12 mouse cellular contexts compared by ENCODE assay signal in genomic region chr10:111168305-111168704, GRCm38 (mm10). TPM values are rescaled to one million over a fixed set of nuclear protein-coding genes. Genes with fewer than 3 reads are reported as not detected.
DNase-seq lines count a peak whose midpoint lies in the region; ATAC-seq lines count a peak whose summit lies in the region.
"Had no signal": no experiment of that assay in that cellular context is flagged by ENCODE, and none has a peak within 500 bp of the region (broad histone marks: within the 10 kb centered on the region; RNA-seq: fewer than 3 reads in every experiment).

No protein-coding gene starts in this region.

- H3K27ac ChIP-seq in kidney, embryonic 15.5 days: no peak overlapping the region
- H3K27ac ChIP-seq in heart, embryonic 16.5 days (ENCODE audit: low read length): peak overlapping the region; percentile 92
- peak overlapping the region; percentile 93 for H3K27ac ChIP-seq in liver, embryonic 16.5 days (ENCODE audit: low read length)
- H3K27ac ChIP-seq in embryonic facial prominence, embryonic 10.5 days (replicated peaks): no peak overlapping the region
- H3K27ac ChIP-seq: hindbrain, embryonic 10.5 days; limb, embryonic 13.5 days had no signal

- 74% methylated on average over 3 of the region's 3 CpGs for WGBS in kidney, embryonic 15.5 days
- WGBS in heart, embryonic 16.5 days: 37% methylated on average over 3 of the region's 3 CpGs
- 34% methylated on average over 3 of the region's 3 CpGs for WGBS in liver, embryonic 16.5 days (ENCODE audit: insufficient replicate concordance)
- 90% methylated on average over 3 of the region's 3 CpGs for WGBS in embryonic facial prominence, embryonic 10.5 days

- no peak for ATAC-seq in kidney, embryonic 15.5 days (replicated peaks; ENCODE audit: low FRiP score)
- peak; percentile 10; the same call in 1 of the 2 replicates for ATAC-seq in heart, embryonic 16.5 days (replicated peaks; ENCODE audit: extremely low read depth, insufficient read depth, low FRiP score)
- ATAC-seq in liver, embryonic 16.5 days (ENCODE audit: low read depth): peak; percentile 44
- ATAC-seq: intestine, postnatal 0 days had no signal

- H3K9ac ChIP-seq in kidney, embryonic 15.5 days: no peak overlapping the region
- H3K9ac ChIP-seq in heart, embryonic 16.5 days (ENCODE audit: low read length): peak overlapping the region; percentile 60
- H3K9ac ChIP-seq in liver, embryonic 16.5 days (ENCODE audit: low read depth, low read length): peak overlapping the region; percentile 59
- H3K9ac ChIP-seq: limb, embryonic 13.5 days had no signal

- H3K27me3 ChIP-seq in kidney, embryonic 15.5 days: no peaks in the 10 kb centered on the region
- no peaks in the 10 kb centered on the region for H3K27me3 ChIP-seq in erythroblast, embryonic 14.5 days (ENCODE audit: control insufficient read depth)
- H3K27me3 ChIP-seq in heart, embryonic 16.5 days (ENCODE audit: control insufficient read depth, insufficient read depth, low read length): no peaks in the 10 kb centered on the region
- no peaks in the 10 kb centered on the region for H3K27me3 ChIP-seq in liver, embryonic 16.5 days (ENCODE audit: control insufficient read depth, insufficient read depth, low read depth, low read length)
- H3K27me3 ChIP-seq in embryonic facial prominence, embryonic 10.5 days (replicated peaks; ENCODE audit: low read depth, poor library complexity, severe bottlenecking): no peaks in the 10 kb centered on the region
- H3K27me3 ChIP-seq: limb, embryonic 13.5 days had no signal

- no peaks in the 10 kb centered on the region for H3K36me3 ChIP-seq in kidney, embryonic 15.5 days
- peaks cover 20% of the 10 kb centered on the region for H3K36me3 ChIP-seq in erythroblast, embryonic 14.5 days (ENCODE audit: control insufficient read depth)
- no peaks in the 10 kb centered on the region for H3K36me3 ChIP-seq in heart, embryonic 16.5 days (ENCODE audit: control insufficient read depth, insufficient read depth)
- H3K36me3 ChIP-seq in liver, embryonic 16.5 days (ENCODE audit: control insufficient read depth, insufficient read depth): no peaks in the 10 kb centered on the region
- H3K36me3 ChIP-seq in embryonic facial prominence, embryonic 10.5 days (replicated peaks): no peaks in the 10 kb centered on the region
- H3K36me3 ChIP-seq: hindbrain, embryonic 10.5 days; limb, embryonic 13.5 days had no signal

- no peak overlapping the region for H3K4me3 ChIP-seq in kidney, embryonic 15.5 days (replicated peaks)
- H3K4me3 ChIP-seq in erythroblast, embryonic 14.5 days (replicated peaks): peak overlapping the region; percentile 79
- H3K4me3 ChIP-seq in heart, embryonic 16.5 days (ENCODE audit: low read length): peak overlapping the region; percentile 41
- peak overlapping the region; percentile 58 for H3K4me3 ChIP-seq in liver, embryonic 16.5 days (ENCODE audit: low read depth, low read length)
- H3K4me3 ChIP-seq in embryonic facial prominence, embryonic 10.5 days: no peak overlapping the region
- H3K4me3 ChIP-seq: hindbrain, embryonic 10.5 days; limb, embryonic 13.5 days had no signal

- H3K9me3 ChIP-seq in kidney, embryonic 15.5 days (replicated peaks): no peaks in the 10 kb centered on the region
- no peaks in the 10 kb centered on the region for H3K9me3 ChIP-seq in erythroblast, embryonic 14.5 days (ENCODE audit: control insufficient read depth, low read length)
- H3K9me3 ChIP-seq in heart, embryonic 16.5 days (replicated peaks; ENCODE audit: control insufficient read depth, low read length): no peaks in the 10 kb centered on the region
- no peaks in the 10 kb centered on the region for H3K9me3 ChIP-seq in liver, embryonic 16.5 days (replicated peaks; ENCODE audit: control insufficient read depth, low read length)
- H3K9me3 ChIP-seq in embryonic facial prominence, embryonic 10.5 days: no peaks in the 10 kb centered on the region
- H3K9me3 ChIP-seq: hindbrain, embryonic 10.5 days; limb, embryonic 13.5 days had no signal

- H3K4me2 ChIP-seq in kidney, embryonic 15.5 days: no peak overlapping the region
- peak overlapping the region; percentile 58 for H3K4me2 ChIP-seq in heart, embryonic 16.5 days (ENCODE audit: low read depth, low read length)
- H3K4me2 ChIP-seq in liver, embryonic 16.5 days (ENCODE audit: low read depth, low read length): peak overlapping the region; percentile 74
- H3K4me2 ChIP-seq: limb, embryonic 13.5 days had no signal

- peak; percentile 36 for DNase-seq in kidney, adult 18-20 months
- no peak for DNase-seq in embryonic facial prominence, embryonic 10.5 days (ENCODE audit: low spot score)
- DNase-seq in thymus, postnatal 36 days: no peak
- no peak for DNase-seq in right cerebral cortex, postnatal 4 days
- DNase-seq: lung, postnatal 4 days had no signal

- peaks cover 21% of the 10 kb centered on the region for H3K4me1 ChIP-seq in kidney, embryonic 15.5 days
- H3K4me1 ChIP-seq in erythroblast, embryonic 14.5 days (ENCODE audit: control insufficient read depth): peaks cover 78% of the 10 kb centered on the region
- peaks cover 56% of the 10 kb centered on the region for H3K4me1 ChIP-seq in heart, embryonic 16.5 days (ENCODE audit: control insufficient read depth, insufficient read depth, low read length)
- H3K4me1 ChIP-seq in liver, embryonic 16.5 days (ENCODE audit: control insufficient read depth, low read depth, low read length): peaks cover 57% of the 10 kb centered on the region
- peaks cover 24% of the 10 kb centered on the region for H3K4me1 ChIP-seq in embryonic facial prominence, embryonic 10.5 days

RNA-seq across cellular contexts. Expression of gene Osbpl8, which starts 3.8 kb away (rescaled TPM):
- polyA plus RNA-seq in kidney, embryonic 15.5 days (2015; fragmentation: Nextera tagmentation; extraction: Ambion mirVana): 9.0 and 9.6 TPM in 2 replicates
- polyA plus RNA-seq in erythroblast, embryonic 14.5 days (2012): 0.51 and 0.56 TPM in 2 replicates
- polyA plus RNA-seq in heart, embryonic 16.5 days (2015; fragmentation: Nextera tagmentation; extraction: Ambion mirVana): 28.8 and 30.2 TPM in 2 replicates
- 8.2 and 9.0 TPM in 2 replicates for polyA plus RNA-seq in liver, embryonic 16.5 days (2015; fragmentation: Nextera tagmentation; extraction: Ambion mirVana)
- polyA plus RNA-seq in embryonic facial prominence, embryonic 10.5 days (2016; fragmentation: Nextera tagmentation; extraction: Ambion mirVana): 9.3 and 9.4 TPM in 2 replicates

Comparison
In these comparisons a context has a peak if more than half of its experiments do, and no peak if none do; other contexts are left out.
1. H3K27ac ChIP-seq: peak in heart, embryonic 16.5 days (single experiment) and liver, embryonic 16.5 days (single experiment); none in kidney, embryonic 15.5 days (single experiment) and embryonic facial prominence, embryonic 10.5 days (single experiment).
2. H3K4me3 ChIP-seq: peak in erythroblast, embryonic 14.5 days (single experiment), heart, embryonic 16.5 days (single experiment) and liver, embryonic 16.5 days (single experiment); none in kidney, embryonic 15.5 days (single experiment) and embryonic facial prominence, embryonic 10.5 days (single experiment).